Mouse (Mus musculus): Measurements from ENCODE around the gene Sema5a.

GRCm38 (mm10) chr15:32427188-32427924 is 182.7 kb downstream of the Sema5a start:
- no peak for TF ChIP-seq CTCF (IDR thresholded peaks at IDR 0.05)
- no peak for TF ChIP-seq EP300 (IDR thresholded peaks at IDR 0.05)
